Comparison of ENCODE assay signal across 8 mouse cellular contexts in the genomic region with DNA sequence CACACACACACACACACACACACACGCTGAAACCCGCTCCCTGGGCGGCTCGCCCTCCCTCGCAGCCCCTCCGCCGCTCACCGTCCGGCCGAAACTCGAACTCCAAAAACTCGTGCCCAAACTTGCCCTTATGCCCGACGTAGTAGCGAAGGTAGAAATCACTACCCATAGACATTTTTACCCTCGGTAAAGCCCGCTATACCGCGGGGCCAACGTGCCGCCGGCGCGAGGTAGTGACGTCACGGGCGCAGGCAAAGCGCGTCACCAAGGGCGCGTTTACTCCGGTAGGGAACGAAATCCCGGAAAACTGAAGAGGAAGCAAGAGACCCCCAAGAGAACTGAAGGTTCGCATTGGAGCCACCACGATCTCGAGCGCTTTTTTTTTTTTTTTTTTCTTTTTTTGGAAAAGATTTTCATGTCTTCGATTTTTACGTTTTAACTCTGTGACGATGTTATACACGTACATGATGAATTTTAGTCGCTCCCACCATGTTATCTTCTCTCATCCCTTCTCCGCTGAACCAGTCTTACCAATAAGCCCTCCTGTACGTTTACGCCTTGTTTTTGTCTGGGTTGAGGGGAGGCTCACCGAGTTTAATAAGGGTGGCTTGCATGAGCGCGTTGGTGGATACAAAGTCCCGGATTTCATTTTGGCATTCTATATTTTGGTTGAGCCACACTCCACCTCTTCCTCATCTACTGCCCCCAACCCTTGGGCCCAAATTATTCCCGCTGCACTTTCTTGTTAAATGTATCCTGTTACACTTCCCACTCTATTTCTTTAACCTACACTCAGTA. TPM values are rescaled to one million over a fixed set of nuclear protein-coding genes. Genes with fewer than 3 reads are reported as not detected.
DNase-seq lines count a peak whose midpoint lies in the region; ATAC-seq and TF ChIP-seq lines count a peak whose summit lies in the region.

A gene (minus strand): TSS at position 254 of the 798 bp plus-strand sequence.

- peak within 1 kb of the TSS; percentile 69 for H3K4me3 ChIP-seq in hindbrain, embryonic 12.5 days
- peak within 1 kb of the TSS; percentile 75 for H3K4me3 ChIP-seq in lung, postnatal 0 days (ENCODE audit: low read depth, low read length)

- CTCF ChIA-PET in Patski (lab: Charles Lee) = interaction anchor here (0.8 to 1.0 kb wide), 3 partner anchors 16 to 67 kb away, joined by 3 read pairs; no protein-coding TSS in a partner anchor

- peak; percentile 25 for DNase-seq in Patski (ENCODE audit: low read depth, low spot score)
- peak; percentile 96 to 98 for DNase-seq in cerebellum, postnatal 10 days
- peak; percentile 67 to 87 for DNase-seq in frontal cortex, postnatal 10 days (ENCODE audit: low spot score in 2 of 2)
- peak; percentile 92 to 93 for DNase-seq in layer of hippocampus, postnatal 10 days (ENCODE audit: low spot score in 2 of 2)
- peak; percentile 85 for DNase-seq in lung, postnatal 0 days (ENCODE audit: low spot score)
- peak; percentile 93 for DNase-seq in ovary, postnatal 10 days (ENCODE audit: low spot score)
- DNase-seq in thymus, postnatal 0 days (ENCODE audit: low spot score) = peak; percentile 82

- peaks cover 8% of the 10 kb centered on the region for H3K4me1 ChIP-seq in hindbrain, embryonic 12.5 days
- H3K4me1 ChIP-seq in lung, postnatal 0 days (ENCODE audit: insufficient read depth, low read depth, low read length) = no peaks in the 10 kb centered on the region

- H3K4me2 ChIP-seq in hindbrain, embryonic 12.5 days (replicated peaks) = peak within 1 kb of the TSS; percentile 67
- peak within 1 kb of the TSS; percentile 64 for H3K4me2 ChIP-seq in lung, postnatal 0 days (replicated peaks; ENCODE audit: low read depth, low read length)

- no peak for TF ChIP-seq EP300 in lung, postnatal 0 days (IDR thresholded peaks at IDR 0.05)

- in situ Hi-C loops in Patski (cut with MboI; ENCODE audit: low pct_unique_long_range_greater_than_20kb) = loop anchor here (5.0 kb wide), 1 partner anchor 59 kb away; a partner anchor contains a TSS

- peaks cover 2% of the 10 kb centered on the region for H3K36me3 ChIP-seq in hindbrain, embryonic 12.5 days
- H3K36me3 ChIP-seq in lung, postnatal 0 days (ENCODE audit: insufficient read depth, low read length) = no peaks in the 10 kb centered on the region; the same call in 1 of the 2 replicates

- POLR2A ChIA-PET in Patski (lab: Charles Lee) = no interaction called here

- no peak within 1 kb of the TSS for H3K27ac ChIP-seq in hindbrain, embryonic 12.5 days
- H3K27ac ChIP-seq in lung, postnatal 0 days (ENCODE audit: low read length) = peak within 1 kb of the TSS; percentile 82

- TF ChIP-seq CTCF in Patski (IDR thresholded peaks at IDR 0.05) = no peak
- no peak for TF ChIP-seq CTCF in lung, postnatal 0 days (IDR thresholded peaks at IDR 0.05)

- peak; percentile 60 for ATAC-seq in Patski
- peak; percentile 90 for ATAC-seq in hindbrain, embryonic 12.5 days (ENCODE audit: low FRiP score)
- ATAC-seq in lung, postnatal 0 days = peak; percentile 89

- peak within 1 kb of the TSS; percentile 78 for H3K9ac ChIP-seq in hindbrain, embryonic 12.5 days
- peak within 1 kb of the TSS; percentile 76 for H3K9ac ChIP-seq in lung, postnatal 0 days (replicated peaks; ENCODE audit: low read depth)

- H3K9me3 ChIP-seq in hindbrain, embryonic 12.5 days (replicated peaks) = no peaks in the 10 kb centered on the region
- no peaks in the 10 kb centered on the region for H3K9me3 ChIP-seq in lung, postnatal 0 days (ENCODE audit: low read length)

- WGBS in hindbrain, embryonic 12.5 days = 3% methylated on average over 51 of the region's 51 CpGs
- 3% methylated on average over 51 of the region's 51 CpGs for WGBS in lung, postnatal 0 days

- no peaks in the 10 kb centered on the region for H3K27me3 ChIP-seq in Patski
- H3K27me3 ChIP-seq in hindbrain, embryonic 12.5 days = no peaks in the 10 kb centered on the region
- no peaks in the 10 kb centered on the region for H3K27me3 ChIP-seq in lung, postnatal 0 days (replicated peaks; ENCODE audit: insufficient read depth, low read length)

RNA-seq across cellular contexts. Expression of the gene that starts here (rescaled TPM):
- polyA plus RNA-seq in Patski (2021) = 32.9 TPM
- 49.0 and 57.2 TPM in 2 replicates for polyA plus RNA-seq in hindbrain, embryonic 12.5 days (2016; fragmentation: Nextera tagmentation; extraction: Ambion mirVana)
- total RNA-seq in layer of hippocampus, postnatal 10 days (2021) = 10 to 100 TPM; 13.7 to 16.9 TPM
- polyA plus RNA-seq in lung, postnatal 0 days (2015; fragmentation: Nextera tagmentation; extraction: Ambion mirVana) = 36.8 and 37.3 TPM in 2 replicates
- 66.5 and 68.5 TPM in 2 replicates for polyA plus RNA-seq in thymus, postnatal 0 days (2015; fragmentation: Nextera tagmentation; extraction: Ambion mirVana)

Comparison
In these comparisons a context has a peak if more than half of its experiments do, and no peak if none do; other contexts are left out.
1. DNase-seq: peak in every context shown above with its lines; median percentile 97 in cerebellum, postnatal 10 days; 93 in ovary, postnatal 10 days; 92 in layer of hippocampus, postnatal 10 days; 85 in lung, postnatal 0 days; 82 in thymus, postnatal 0 days; 77 in frontal cortex, postnatal 10 days; 25 in Patski.